Mouse (Mus musculus): ENCODE results near the gene Lrrc18. TPM values are rescaled to one million over a fixed set of nuclear protein-coding genes. Genes with fewer than 3 reads are reported as not detected.

The Lrrc18 gene
- polyA plus RNA-seq (2015; fragmentation: Nextera tagmentation; extraction: Ambion mirVana), result 0.17 TPM in 2 replicates

DNA sequence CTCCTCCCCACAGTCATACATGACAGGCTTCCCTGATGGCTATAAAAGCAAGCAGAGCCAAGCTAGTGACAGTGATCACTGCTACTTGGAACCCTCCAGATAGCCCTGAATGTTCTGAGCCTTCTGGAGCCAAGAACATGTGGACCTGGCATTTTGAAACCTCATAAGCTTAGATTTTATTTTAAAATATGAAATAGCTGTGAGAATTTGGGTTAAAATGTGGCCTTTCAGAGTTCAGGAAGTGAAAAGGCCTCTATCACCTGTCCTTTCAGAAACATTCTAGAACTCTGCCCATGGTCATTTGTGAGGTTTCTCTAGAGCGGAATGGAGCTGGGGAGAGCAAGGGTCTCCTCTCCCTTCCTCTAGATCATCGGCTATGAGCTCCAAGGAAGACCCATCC lies at the start of gene Lrrc18:
Lrrc18 (plus strand) TSS at position 301 of the 400 bp plus-strand sequence.
- no peaks in the 10 kb centered on the region for H3K9me3 ChIP-seq
- H3K4me2 ChIP-seq, result no peak within 1 kb of the TSS
- no peak within 1 kb of the TSS for H3K27ac ChIP-seq (replicated peaks)
- no peak within 1 kb of the TSS for H3K4me3 ChIP-seq
- peaks cover 18% of the 10 kb centered on the region for H3K4me1 ChIP-seq
- ATAC-seq (ENCODE audit: extremely low read depth, insufficient number of reproducible peaks, low FRiP score, low TSS enrichment), result no peak
- H3K9ac ChIP-seq, result no peak within 1 kb of the TSS
- H3K36me3 ChIP-seq, result no peaks in the 10 kb centered on the region
- 78% methylated on average over 2 of the region's 2 CpGs for WGBS
- no peaks in the 10 kb centered on the region for H3K27me3 ChIP-seq (replicated peaks)

DNA sequence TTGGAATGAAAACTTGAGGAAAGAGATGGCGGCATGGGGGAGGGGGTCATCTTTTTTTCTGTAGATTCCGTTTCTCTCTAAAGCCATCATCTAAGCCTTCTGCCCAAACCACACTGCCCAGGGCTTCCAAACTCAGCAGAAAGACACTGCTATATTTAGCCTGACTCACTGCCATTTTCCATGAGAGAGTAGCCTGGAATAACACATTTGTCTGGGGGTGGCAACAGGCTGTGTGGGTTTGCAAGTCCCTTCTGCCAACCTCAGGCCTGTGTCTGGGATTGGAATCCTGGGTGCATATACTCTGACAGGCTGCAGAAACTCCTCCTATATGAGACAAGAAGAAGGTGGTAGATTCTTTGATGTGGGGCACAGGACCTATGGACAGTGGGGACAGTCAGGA lies 43.7 kb upstream of the Lrrc18 start:
- Histone ChIP-seq H3K4me1 (peaks cover 25% of the 10 kb centered on the region), H3K27me3 (replicated peaks) (peaks cover 5% of the 10 kb centered on the region), H3K4me3 (no peak overlapping the region), H3K9ac (no peak overlapping the region), H3K36me3 (no peaks in the 10 kb centered on the region), H3K9me3 (no peaks in the 10 kb centered on the region), H3K4me2 (no peak overlapping the region), H3K27ac (replicated peaks) (no peak overlapping the region)
- WGBS, result 75% methylated on average over 2 of the region's 2 CpGs
- no peak for ATAC-seq (ENCODE audit: extremely low read depth, insufficient number of reproducible peaks, low FRiP score, low TSS enrichment)

DNA sequence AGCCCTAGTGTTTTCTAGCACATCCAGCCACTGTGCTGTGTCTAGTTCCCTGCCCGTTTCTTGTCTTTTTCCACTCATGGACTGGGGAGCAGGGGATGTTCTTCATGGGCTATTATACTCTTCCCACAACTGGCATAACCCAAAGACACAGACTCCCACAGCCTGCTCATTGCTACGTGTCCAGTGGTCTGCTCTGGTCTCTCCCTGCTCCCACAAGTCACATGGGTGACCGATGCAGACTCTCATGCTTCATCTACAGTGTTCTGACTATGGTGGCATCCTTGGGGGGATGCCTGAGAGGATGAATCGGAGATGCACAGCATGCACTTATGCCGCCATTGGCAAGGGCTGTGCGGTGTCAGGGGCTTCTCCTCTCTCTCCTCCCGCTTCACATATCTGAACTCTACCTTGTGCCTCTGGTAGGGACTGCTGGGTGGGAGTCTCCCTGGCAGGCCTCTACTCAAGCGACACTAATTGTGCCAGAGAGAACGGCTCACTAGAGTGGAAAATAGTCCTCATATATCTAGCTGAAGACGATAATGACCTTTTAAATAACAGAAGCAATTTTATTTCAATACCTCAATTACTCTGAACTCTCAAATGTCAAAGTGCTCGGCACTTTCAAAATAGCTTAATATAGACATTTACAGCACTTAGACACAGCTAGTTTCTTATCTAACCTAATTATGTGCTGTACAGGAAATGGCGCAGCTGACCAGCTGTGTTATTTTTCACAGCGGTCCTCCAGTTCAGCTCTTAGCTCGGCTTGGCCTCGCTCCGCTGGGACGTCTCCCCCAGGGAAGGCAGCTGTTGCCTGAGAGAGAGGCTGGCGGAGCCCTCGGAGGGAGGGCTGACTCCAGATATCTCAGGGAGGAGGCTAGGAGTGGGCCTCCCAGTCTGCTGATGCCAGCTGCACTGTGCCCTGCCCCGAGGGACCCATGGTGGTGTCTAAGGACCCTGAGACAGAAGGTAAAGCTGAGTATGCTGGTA lies 40.6 kb upstream of the Lrrc18 start:
- peak overlapping the region; percentile 72 for H3K27ac ChIP-seq (replicated peaks)
- ATAC-seq (ENCODE audit: extremely low read depth, insufficient number of reproducible peaks, low FRiP score, low TSS enrichment), result peak; percentile 47; the same call in 1 of the 2 replicates
- peak overlapping the region; percentile 37 for H3K4me2 ChIP-seq
- no peaks in the 10 kb centered on the region for H3K36me3 ChIP-seq
- no peaks in the 10 kb centered on the region for H3K9me3 ChIP-seq
- H3K4me1 ChIP-seq, result peaks cover 32% of the 10 kb centered on the region
- H3K27me3 ChIP-seq (replicated peaks), result peaks cover 6% of the 10 kb centered on the region
- WGBS, result 38% methylated on average over 20 of the region's 20 CpGs
- H3K9ac ChIP-seq, result peak overlapping the region; percentile 59; the same call in 1 of the 2 replicates
- H3K4me3 ChIP-seq, result no peak overlapping the region

DNA sequence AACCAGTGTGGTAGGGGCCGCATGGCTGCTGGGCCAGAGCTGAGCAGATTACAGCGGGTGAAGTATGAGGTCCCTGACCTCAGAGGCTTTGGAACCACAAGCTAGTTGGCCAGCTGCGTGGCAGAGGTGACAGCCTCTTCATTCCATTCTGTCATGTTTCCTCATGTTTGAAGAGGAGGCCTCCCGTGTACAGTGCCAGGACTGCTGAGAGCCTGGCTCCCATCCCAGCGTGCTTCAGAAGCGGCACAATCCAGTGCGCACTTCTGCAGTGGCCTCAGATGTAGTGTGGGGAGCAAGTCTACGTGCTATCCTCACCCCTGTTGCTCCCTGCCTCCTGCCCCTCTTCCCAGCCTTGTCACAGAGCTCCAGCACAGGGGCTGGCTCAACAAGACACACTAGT lies 34.7 kb upstream of the Lrrc18 start:
- Histone ChIP-seq H3K27ac (replicated peaks) (peak overlapping the region; percentile 87), H3K4me3 (no peak overlapping the region), H3K9ac (0 out of 2 replicates have a peak overlapping the region, but pooled peaks have one; percentile 48), H3K9me3 (no peaks in the 10 kb centered on the region), H3K36me3 (no peaks in the 10 kb centered on the region), H3K27me3 (replicated peaks) (peaks cover 6% of the 10 kb centered on the region), H3K4me1 (peaks cover 53% of the 10 kb centered on the region), H3K4me2 (peak overlapping the region; percentile 34)
- peak; percentile 78 for ATAC-seq (ENCODE audit: extremely low read depth, insufficient number of reproducible peaks, low FRiP score, low TSS enrichment)
- WGBS, result 33% methylated on average over 8 of the region's 8 CpGs

DNA sequence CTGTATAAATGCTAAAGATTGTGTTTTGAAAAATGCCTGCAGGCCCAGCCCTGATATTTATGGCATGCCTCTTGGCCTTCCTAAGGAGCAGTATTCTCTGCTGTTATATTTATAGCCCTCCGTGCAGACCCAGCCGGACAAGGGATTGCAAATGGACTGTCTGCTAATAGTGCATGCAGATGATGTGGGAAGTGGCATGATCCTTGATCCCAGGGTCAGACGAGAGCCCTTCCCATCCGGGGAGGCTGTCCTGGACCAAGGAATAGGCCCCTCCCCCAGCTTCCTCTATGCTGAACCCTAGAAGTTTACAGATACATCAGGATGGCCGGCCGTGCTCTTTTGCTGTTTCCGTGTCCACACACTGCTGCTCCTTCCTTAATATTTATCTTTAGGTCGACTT lies 32.5 kb upstream of the Lrrc18 start:
- WGBS, result 37% methylated on average over 8 of the region's 8 CpGs

DNA sequence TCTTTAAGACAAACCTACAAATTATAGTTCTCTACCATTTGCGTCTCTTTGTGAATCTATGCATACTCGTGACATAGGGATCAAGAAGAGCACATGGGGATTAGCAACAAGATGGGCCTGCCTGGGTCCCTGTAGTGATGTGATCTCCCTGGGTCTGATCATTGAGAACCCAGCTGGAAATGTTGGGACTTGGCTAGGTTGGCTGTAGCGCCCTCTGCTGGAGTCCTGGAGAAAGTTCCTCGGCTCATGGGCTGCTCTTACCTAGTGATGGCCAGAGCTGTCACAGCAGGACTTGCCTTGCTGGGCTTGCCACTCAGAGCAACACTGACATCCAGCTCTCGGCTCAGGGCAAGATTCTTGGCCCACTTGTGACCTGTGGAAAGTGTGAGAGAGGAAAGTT lies 30.7 kb upstream of the Lrrc18 start:
- no peaks in the 10 kb centered on the region for H3K36me3 ChIP-seq
- H3K4me3 ChIP-seq, result no peak overlapping the region
- no peaks in the 10 kb centered on the region for H3K9me3 ChIP-seq
- peaks cover 61% of the 10 kb centered on the region for H3K4me1 ChIP-seq
- no peak overlapping the region for H3K27ac ChIP-seq (replicated peaks)
- ATAC-seq (ENCODE audit: extremely low read depth, insufficient number of reproducible peaks, low FRiP score, low TSS enrichment), result no peak
- H3K4me2 ChIP-seq, result no peak overlapping the region
- no peak overlapping the region for H3K9ac ChIP-seq
- 0 out of 2 replicates have a peak, but pooled peaks cover 4% of the 10 kb centered on the region for H3K27me3 ChIP-seq (replicated peaks)
- WGBS, result 33% methylated on average over 5 of the region's 5 CpGs

More for the DNA sequence above, 32.5 kb upstream of the Lrrc18 start:
- Histone ChIP-seq H3K36me3 (no peaks in the 10 kb centered on the region), H3K4me3 (no peak overlapping the region), H3K4me1 (peaks cover 62% of the 10 kb centered on the region), H3K9ac (peak overlapping the region; percentile 24; the same call in 1 of the 2 replicates), H3K4me2 (no peak overlapping the region), H3K27ac (replicated peaks) (peak overlapping the region; percentile 59), H3K9me3 (no peaks in the 10 kb centered on the region), H3K27me3 (replicated peaks) (no peaks in the 10 kb centered on the region)
- no peak for ATAC-seq (ENCODE audit: extremely low read depth, insufficient number of reproducible peaks, low FRiP score, low TSS enrichment)

DNA sequence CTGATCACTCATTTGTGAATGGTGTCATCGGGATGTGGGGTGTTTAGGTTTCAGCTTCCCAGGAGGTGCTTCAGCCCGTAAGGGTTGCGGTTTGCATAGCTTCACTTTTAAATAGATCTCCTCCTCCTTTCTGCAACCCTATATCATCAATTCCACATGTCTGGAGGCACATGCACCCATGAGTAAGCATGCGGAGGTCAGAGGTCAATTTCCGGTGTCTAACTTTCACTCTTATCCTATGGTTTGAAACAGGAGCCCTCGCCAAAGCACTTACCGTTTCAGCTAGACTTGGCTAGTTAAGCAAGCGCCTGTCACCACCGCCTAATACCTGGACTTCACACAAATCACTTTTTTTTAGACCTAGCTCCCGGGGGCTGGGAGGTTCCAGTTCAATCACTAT lies 26.4 kb upstream of the Lrrc18 start:
- Histone ChIP-seq H3K36me3 (no peaks in the 10 kb centered on the region), H3K9me3 (no peaks in the 10 kb centered on the region), H3K27me3 (replicated peaks) (0 out of 2 replicates have a peak, but pooled peaks cover 4% of the 10 kb centered on the region), H3K4me2 (no peak overlapping the region), H3K4me1 (peaks cover 18% of the 10 kb centered on the region), H3K27ac (replicated peaks) (no peak overlapping the region), H3K9ac (no peak overlapping the region), H3K4me3 (no peak overlapping the region)
- ATAC-seq (ENCODE audit: extremely low read depth, insufficient number of reproducible peaks, low FRiP score, low TSS enrichment), result no peak
- WGBS, result 82% methylated on average over 10 of the region's 10 CpGs

DNA sequence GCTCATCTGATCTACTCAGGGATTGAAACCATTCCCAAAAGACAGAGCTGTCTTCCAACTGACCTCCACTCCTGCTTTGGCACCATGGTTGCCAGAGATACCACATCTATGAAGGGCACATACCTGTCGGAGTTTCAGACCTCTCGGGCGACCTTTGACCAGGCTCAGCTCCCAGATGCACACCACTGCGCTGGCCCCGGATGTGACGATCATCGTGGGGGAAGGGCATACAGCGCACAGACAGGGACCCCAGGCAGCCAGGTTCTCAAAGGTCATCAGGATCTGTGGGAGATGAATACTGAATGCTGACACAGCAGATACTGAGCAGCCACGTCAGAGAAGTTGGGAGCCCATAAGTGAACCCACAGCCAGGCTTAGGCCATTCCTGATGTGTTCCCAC lies 20.5 kb upstream of the Lrrc18 start:
- Histone ChIP-seq H3K27me3 (replicated peaks) (peaks cover 5% of the 10 kb centered on the region; the same call in 1 of the 2 replicates), H3K27ac (replicated peaks) (no peak overlapping the region), H3K4me1 (no peaks in the 10 kb centered on the region), H3K4me3 (no peak overlapping the region), H3K36me3 (no peaks in the 10 kb centered on the region), H3K9me3 (no peaks in the 10 kb centered on the region), H3K4me2 (no peak overlapping the region), H3K9ac (no peak overlapping the region)
- WGBS, result 68% methylated on average over 9 of the region's 9 CpGs
- no peak for ATAC-seq (ENCODE audit: extremely low read depth, insufficient number of reproducible peaks, low FRiP score, low TSS enrichment)

DNA sequence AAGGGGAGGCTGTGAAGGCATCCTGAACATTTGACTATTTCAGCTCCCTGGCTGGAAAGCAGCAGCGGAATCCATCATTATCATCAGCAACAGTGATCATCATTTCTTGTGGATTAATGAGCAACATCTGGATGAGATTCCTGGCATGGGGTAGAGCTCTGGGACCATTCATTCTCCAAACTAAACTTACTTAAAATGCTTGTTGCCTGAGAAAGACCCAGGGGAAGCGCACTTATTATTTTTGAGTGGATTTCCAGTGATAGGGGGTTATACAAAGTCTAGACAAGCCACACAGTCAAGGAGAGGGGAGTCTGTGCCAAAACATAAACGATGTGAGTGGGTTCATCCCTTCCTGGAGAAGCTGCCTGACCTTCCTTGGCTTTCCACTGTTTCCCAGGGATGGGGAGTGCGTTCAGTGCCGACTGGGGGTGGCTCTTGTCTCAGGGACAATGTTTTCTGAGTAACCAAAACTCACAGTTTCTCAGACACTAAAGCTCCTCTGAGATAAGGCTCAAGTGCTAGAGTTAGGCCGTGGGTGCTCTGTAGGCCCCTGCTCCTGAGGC lies 6.9 kb upstream of the Lrrc18 start:
- 35% methylated on average over 6 of the region's 6 CpGs for WGBS

DNA sequence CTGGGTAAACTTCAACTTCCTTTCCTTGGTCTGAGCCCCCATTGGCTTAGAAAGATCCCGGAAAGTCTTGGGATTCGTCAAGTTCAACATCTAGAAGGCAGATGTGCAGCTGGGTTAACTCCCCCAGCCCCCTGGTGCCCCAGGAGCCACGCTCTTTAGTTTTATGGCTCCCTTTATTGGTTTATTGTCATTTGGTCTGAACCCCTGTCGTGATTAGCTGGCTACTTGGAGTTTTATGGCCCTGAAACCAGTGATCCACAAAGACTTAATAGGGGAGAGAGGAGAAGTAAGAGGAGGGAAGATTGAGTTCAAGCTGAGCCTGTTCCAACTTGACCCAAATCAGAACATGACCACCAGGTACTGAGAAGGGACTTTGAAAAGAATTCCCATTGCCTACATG lies 4.5 kb upstream of the Lrrc18 start:
- Histone ChIP-seq H3K36me3 (no peaks in the 10 kb centered on the region), H3K27me3 (replicated peaks) (no peaks in the 10 kb centered on the region), H3K4me3 (no peak overlapping the region), H3K4me1 (peaks cover 12% of the 10 kb centered on the region), H3K9ac (no peak overlapping the region), H3K9me3 (no peaks in the 10 kb centered on the region), H3K27ac (replicated peaks) (no peak overlapping the region), H3K4me2 (no peak overlapping the region)
- no peak for ATAC-seq (ENCODE audit: extremely low read depth, insufficient number of reproducible peaks, low FRiP score, low TSS enrichment)
- 72% methylated on average over 4 of the region's 4 CpGs for WGBS

More for the DNA sequence above, 6.9 kb upstream of the Lrrc18 start:
- no peak overlapping the region for H3K4me3 ChIP-seq
- ATAC-seq (ENCODE audit: extremely low read depth, insufficient number of reproducible peaks, low FRiP score, low TSS enrichment), result no peak
- H3K9me3 ChIP-seq, result no peaks in the 10 kb centered on the region
- peak overlapping the region; percentile 46 for H3K27ac ChIP-seq (replicated peaks)
- H3K27me3 ChIP-seq (replicated peaks), result no peaks in the 10 kb centered on the region
- no peak overlapping the region for H3K9ac ChIP-seq
- no peak overlapping the region for H3K4me2 ChIP-seq
- peaks cover 12% of the 10 kb centered on the region for H3K4me1 ChIP-seq
- H3K36me3 ChIP-seq, result no peaks in the 10 kb centered on the region

DNA sequence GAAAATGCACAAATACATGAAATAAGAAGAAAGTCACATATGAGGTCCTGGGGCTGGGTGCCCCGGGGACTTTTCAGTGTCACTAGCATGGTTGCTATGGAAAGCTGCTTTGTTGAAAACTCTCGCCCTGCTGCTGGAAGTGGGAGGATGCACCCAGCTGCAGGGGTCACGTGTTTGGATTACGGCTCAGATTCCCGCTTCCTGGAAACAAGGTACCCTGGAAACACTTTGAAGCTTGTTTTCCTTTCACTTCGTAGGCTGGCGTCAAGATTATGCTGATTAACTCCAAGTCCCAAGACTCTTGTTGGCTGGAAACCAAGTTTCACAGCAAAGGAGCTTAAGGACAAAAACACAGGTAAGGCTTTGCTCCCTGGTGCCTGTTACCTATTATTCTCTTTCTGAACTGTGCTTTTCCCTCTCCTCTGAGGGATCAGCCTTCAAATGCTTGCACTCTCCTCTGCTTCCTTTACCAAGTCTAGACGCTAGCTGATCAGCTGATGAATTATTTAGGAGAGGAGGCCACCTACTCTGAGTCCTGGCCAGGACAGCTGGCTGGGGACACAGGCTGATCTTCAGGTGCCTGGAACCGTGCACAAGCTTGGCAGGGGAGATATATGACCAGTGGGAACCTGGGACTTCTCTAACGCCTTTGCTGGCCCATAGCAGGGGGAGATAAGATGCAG lies 3.9 kb downstream of the Lrrc18 start:
- no peak for ATAC-seq (ENCODE audit: extremely low read depth, insufficient number of reproducible peaks, low FRiP score, low TSS enrichment)
- H3K27ac ChIP-seq (replicated peaks), result 0 out of 2 replicates have a peak overlapping the region, but pooled peaks have one; percentile 29
- no peaks in the 10 kb centered on the region for H3K9me3 ChIP-seq
- no peaks in the 10 kb centered on the region for H3K36me3 ChIP-seq
- H3K27me3 ChIP-seq (replicated peaks), result no peaks in the 10 kb centered on the region
- H3K4me2 ChIP-seq, result peak overlapping the region; percentile 60
- 3% methylated on average over 10 of the region's 10 CpGs for WGBS
- peak overlapping the region; percentile 32 for H3K4me3 ChIP-seq
- peak overlapping the region; percentile 48 for H3K9ac ChIP-seq
- peaks cover 23% of the 10 kb centered on the region for H3K4me1 ChIP-seq
